Mouse (Mus musculus) lung, postnatal 0 days (tissue): ENCODE results near the gene Elp1.

Experiments
- CTCF ChIP-seq: IDR thresholded peaks from 2 replicates; pipeline ENCODE4 v1.5.1; 2016; ENCODE audit warnings: antibody characterized with exemption, mild to moderate bottlenecking
- EP300 ChIP-seq: IDR thresholded peaks from 2 replicates; pipeline ENCODE4 v1.6.1; 2016; ENCODE audit warnings: antibody characterized with exemption, mild to moderate bottlenecking, control low read depth

- TF ChIP-seq CTCF: peak; percentile 46
- no peak for TF ChIP-seq EP300
Measured at GRCm38 (mm10) chr4:56850724-56851123, 48.6 kb upstream of the Elp1 start.
